Mouse (Mus musculus) intestine, embryonic 14.5 days (tissue): ENCODE measurements around the gene Gsap. TPM values are rescaled to one million over a fixed set of nuclear protein-coding genes. Genes with fewer than 3 reads are reported as not detected.
"Not testable (repeated sequence)": the region's sequence is repeated elsewhere in the genome, so short reads cannot be mapped to it uniquely, and the experiment has no call there.

ENCODE experiments used
- ATAC-seq: fragments of 200-750 bp; cut with Nextera tagmentation; replicated peaks from 2 replicates; pipeline ENCODE4 v1.8.0; 2017; ENCODE audit warnings: low read depth, moderate number of reproducible peaks, moderate TSS enrichment, moderate library complexity; ENCODE audit not compliant: low FRiP score, low TSS enrichment
- DNase-seq: peaks from one replicate; pipeline ENCODE4 v3.0.0-alpha.2; 2018; ENCODE audit warnings: low spot score
- H3K27ac ChIP-seq: fragments of 300-500 bp; sonication (generic); 2 replicates; pipeline ENCODE4 v1.5.1; 2014; ENCODE audit warnings: low read depth, mild to moderate bottlenecking, control low read depth
- H3K27me3 ChIP-seq: fragments of 300-500 bp; sonication (generic); replicated peaks from 2 replicates; pipeline ENCODE4 v1.6.1; 2014; ENCODE audit warnings: low read length, control low read depth; ENCODE audit not compliant: control insufficient read depth, insufficient read depth
- H3K36me3 ChIP-seq: fragments of 300-500 bp; sonication (generic); 2 replicates; pipeline ENCODE4 v1.6.1; 2014; ENCODE audit warnings: low read length, control low read depth; ENCODE audit not compliant: control insufficient read depth, insufficient read depth
- H3K4me1 ChIP-seq: fragments of 300-500 bp; sonication (generic); replicated peaks from 2 replicates; pipeline ENCODE4 v1.6.1; 2014; ENCODE audit warnings: low read length, control low read depth, mixed read lengths; ENCODE audit not compliant: control insufficient read depth, insufficient read depth
- H3K4me2 ChIP-seq: fragments of 300-500 bp; sonication (generic); 2 replicates; pipeline ENCODE4 v1.6.1; 2014; ENCODE audit warnings: low read length
- H3K4me3 ChIP-seq: fragments of 300-500 bp; sonication (generic); 2 replicates; pipeline ENCODE4 v1.5.1; 2014; ENCODE audit warnings: low read depth, low read length, control low read depth, mixed read lengths
- H3K9ac ChIP-seq: fragments of 300-500 bp; sonication (generic); 2 replicates; pipeline ENCODE4 v1.6.1; 2014; ENCODE audit warnings: mild to moderate bottlenecking, low read length
- H3K9me3 ChIP-seq: fragments of 300-500 bp; sonication (generic); 2 replicates; pipeline ENCODE4 v1.6.1; 2016; ENCODE audit warnings: low read length, control low read depth; ENCODE audit not compliant: control insufficient read depth
- WGBS: fragments of 180-500 bp; shearing (Covaris S2); extraction: QIAGEN DNeasy Blood & Tissue Kit; methylation state at CpG from one replicate; pipeline ENCODE4 v1.1.7; 2014; 5-methylcytosine and 5-hydroxymethylcytosine counted together
- polyA plus RNA-seq: library from polyadenylated mRNA; unstranded; fragments of >200 nt; fragmentation: Nextera tagmentation; extraction: Ambion mirVana; gene quantifications from 2 replicates; pipeline ENCODE4 v1.2.1, GENCODE M21; 2014

The Gsap gene
- polyA plus RNA-seq, 1 experiment from 2014 or later: 2.3 TPM

GRCm38 (mm10) chr5:21332119-21332518, 146.1 kb downstream of the Gsap start:
- 96% methylated on average over 1 of the region's 1 CpGs for WGBS
- ATAC-seq: no peak
- no peak for DNase-seq
- Histone ChIP-seq H3K4me3 (no peak overlapping the region), H3K4me1 (peaks cover 13% of the 10 kb centered on the region; the same call in 1 of the 2 replicates), H3K36me3 (no peaks in the 10 kb centered on the region), H3K27me3 (no peaks in the 10 kb centered on the region), H3K4me2 (no peak overlapping the region), H3K9ac (no peak overlapping the region), H3K9me3 (no peaks in the 10 kb centered on the region), H3K27ac (no peak overlapping the region)

- DNase-seq, H3K4me1 ChIP-seq, ATAC-seq, H3K9ac ChIP-seq, H3K4me2 ChIP-seq, H3K27me3 ChIP-seq, H3K9me3 ChIP-seq, H3K27ac ChIP-seq, H3K36me3 ChIP-seq, H3K4me3 ChIP-seq: not testable (repeated sequence)
Observed at GRCm38 (mm10) chr5:21342265-21342664, 156.2 kb downstream of the Gsap start.

GRCm38 (mm10) chr5:21348366-21348765, 162.3 kb downstream of the Gsap start:
- H3K4me1 ChIP-seq: peaks cover under 1% of the 10 kb centered on the region; the same call in 1 of the 2 replicates
- H3K27me3 ChIP-seq: no peaks in the 10 kb centered on the region
- DNase-seq: peak; percentile 43
- no peak overlapping the region for H3K9ac ChIP-seq
- no peaks in the 10 kb centered on the region for H3K9me3 ChIP-seq
- no peak for ATAC-seq
- WGBS: 85% methylated on average over 7 of the region's 7 CpGs
- no peak overlapping the region for H3K27ac ChIP-seq
- no peak overlapping the region for H3K4me3 ChIP-seq
- H3K4me2 ChIP-seq: no peak overlapping the region
- H3K36me3 ChIP-seq: no peaks in the 10 kb centered on the region

DNA sequence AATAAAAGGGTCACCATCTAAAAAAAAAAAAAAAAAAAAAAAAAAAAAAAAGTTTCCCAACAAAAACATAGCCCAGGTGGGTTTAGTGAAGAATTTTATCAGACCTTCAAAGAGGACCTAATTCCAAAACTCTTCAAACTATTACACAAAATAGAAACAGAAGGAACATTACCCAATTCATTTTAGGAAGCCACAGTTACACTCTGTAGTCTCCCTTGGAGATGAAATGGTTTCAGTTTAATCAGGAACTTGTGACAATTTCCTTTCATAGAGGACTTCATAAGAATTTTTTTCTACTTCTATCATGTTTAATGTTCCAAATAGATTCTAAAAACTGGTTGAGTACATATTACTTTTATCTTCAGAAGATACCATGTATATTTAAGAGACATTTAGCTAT, 165.6 kb downstream of the Gsap start:
- Histone ChIP-seq H3K4me1 (peaks cover 8% of the 10 kb centered on the region; the same call in 1 of the 2 replicates), H3K36me3 (no peaks in the 10 kb centered on the region), H3K9ac (no peak overlapping the region), H3K27ac (no peak overlapping the region), H3K4me3 (no peak overlapping the region), H3K4me2 (no peak overlapping the region), H3K27me3 (no peaks in the 10 kb centered on the region), H3K9me3 (no peaks in the 10 kb centered on the region)
- DNase-seq (no peak), ATAC-seq (no peak)

DNA sequence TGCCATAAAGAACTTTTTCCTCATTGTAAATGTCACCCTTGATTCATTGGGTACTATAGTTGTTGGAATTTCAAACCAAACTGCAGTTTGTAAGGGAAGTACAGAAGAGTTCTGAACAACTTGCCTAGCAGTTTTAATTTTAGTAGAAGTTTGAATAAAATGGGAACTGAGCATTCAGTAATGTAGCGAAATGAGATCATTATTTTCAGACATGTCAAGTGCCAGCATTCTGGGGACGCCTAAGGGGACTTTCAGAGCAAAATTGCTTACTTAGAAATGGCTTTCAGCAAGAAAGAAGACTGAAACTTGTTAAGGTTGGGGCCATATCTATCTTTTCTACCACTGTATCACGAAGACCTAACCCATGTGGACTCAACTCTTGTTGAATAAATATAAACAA, 172.6 kb downstream of the Gsap start:
- no peak for ATAC-seq
- 86% methylated on average over 3 of the region's 3 CpGs for WGBS
- Histone ChIP-seq H3K27me3 (no peaks in the 10 kb centered on the region), H3K4me2 (no peak overlapping the region), H3K27ac (no peak overlapping the region), H3K9me3 (no peaks in the 10 kb centered on the region), H3K4me1 (0 out of 2 replicates have a peak, but pooled peaks cover 5% of the 10 kb centered on the region), H3K9ac (no peak overlapping the region), H3K36me3 (no peaks in the 10 kb centered on the region), H3K4me3 (no peak overlapping the region)
- no peak for DNase-seq

GRCm38 (mm10) chr5:21363343-21363742, 177.3 kb downstream of the Gsap start:
- no peak for ATAC-seq
- Histone ChIP-seq H3K27ac (no peak overlapping the region), H3K4me2 (no peak overlapping the region), H3K4me1 (no peaks in the 10 kb centered on the region), H3K4me3 (no peak overlapping the region), H3K9ac (no peak overlapping the region), H3K27me3 (no peaks in the 10 kb centered on the region), H3K9me3 (no peaks in the 10 kb centered on the region), H3K36me3 (no peaks in the 10 kb centered on the region)
- 46% methylated on average over 3 of the region's 3 CpGs for WGBS
- no peak for DNase-seq

Other genes starting within 250 kb of the Gsap start
- gene Rsbn1l, start 229.9 kb upstream of the Gsap start, polyA plus RNA-seq: 7.1 and 8.6 TPM in 2 replicates
- gene Ptpn12, start 130.3 kb upstream of the Gsap start, polyA plus RNA-seq: 22.1 and 24.7 TPM in 2 replicates
- 8.1 and 8.6 TPM in 2 replicates for gene Fgl2, start 186.4 kb downstream of the Gsap start, polyA plus RNA-seq
- gene Ccdc146, start 238.4 kb downstream of the Gsap start, polyA plus RNA-seq: 0.47 and 0.76 TPM in 2 replicates
- gene Fam185a, start 238.7 kb downstream of the Gsap start, polyA plus RNA-seq: 10.8 and 11.1 TPM in 2 replicates